7 mouse cellular contexts compared by ENCODE assay signal in the genomic region with DNA sequence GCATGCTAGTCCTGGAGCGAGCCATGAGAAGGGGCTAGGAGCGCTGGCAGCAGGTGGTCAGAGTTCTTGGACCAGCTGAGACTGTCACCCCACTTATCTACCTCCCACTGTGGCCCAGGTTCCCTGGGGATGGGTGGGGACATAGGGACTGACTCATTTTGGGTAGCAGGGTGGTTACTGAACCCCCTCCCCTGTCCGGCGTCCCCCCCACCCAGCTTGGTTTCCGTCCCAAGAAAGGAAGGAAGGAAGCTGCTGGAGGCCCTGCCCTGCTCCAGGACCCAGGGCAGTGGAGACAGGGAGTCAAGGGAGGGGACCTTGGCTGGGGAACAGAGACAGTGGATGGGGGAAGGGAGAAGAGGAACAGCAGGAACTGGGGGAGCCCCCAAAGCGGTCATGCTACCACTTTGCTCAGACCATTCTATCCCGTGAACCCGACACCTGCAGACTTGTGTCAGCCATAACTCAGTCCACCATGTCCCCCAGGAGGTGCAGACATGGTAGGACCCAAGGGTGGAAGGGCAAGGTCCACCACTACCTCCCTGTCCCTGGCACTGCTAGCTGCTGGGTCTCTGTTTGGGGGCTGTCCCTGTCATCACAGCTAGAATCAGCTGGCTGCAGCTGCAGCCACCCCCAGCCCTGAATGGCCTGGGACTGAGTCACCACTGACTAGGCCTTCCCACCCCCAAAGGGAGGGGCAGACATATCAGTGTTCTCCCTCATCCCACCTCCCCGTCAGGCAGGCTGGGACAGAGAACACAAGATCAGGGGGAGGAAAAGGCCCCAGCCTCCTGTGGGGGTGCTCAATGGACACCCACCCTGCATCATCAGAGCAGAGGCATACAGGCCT. TPM values are rescaled to one million over a fixed set of nuclear protein-coding genes. Genes with fewer than 3 reads are reported as not detected.
DNase-seq lines count a peak whose midpoint lies in the region; ATAC-seq and TF ChIP-seq lines count a peak whose summit lies in the region.

No protein-coding gene starts in this region.

- peak; percentile 77 for DNase-seq in brain, adult 2 months (ENCODE audit: low read depth, low spot score)
- DNase-seq in liver, adult 2 months (ENCODE audit: extremely low read depth, low read depth, low spot score), result no peak
- DNase-seq in urinary bladder, postnatal 10 days (ENCODE audit: low spot score), result no peak
- DNase-seq in cerebellum, adult 9-11 months, result no peak

- ATAC-seq in hindbrain, embryonic 13.5 days (ENCODE audit: low FRiP score), result no peak

- no peaks in the 10 kb centered on the region for H3K9me3 ChIP-seq in E14TG2a.4 (ENCODE audit: low read length)
- H3K9me3 ChIP-seq in hindbrain, embryonic 13.5 days, result no peaks in the 10 kb centered on the region

- H3K27me3 ChIP-seq in E14TG2a.4 (ENCODE audit: insufficient read depth, low read length), result peaks cover 20% of the 10 kb centered on the region
- H3K27me3 ChIP-seq in hindbrain, embryonic 13.5 days, result peaks cover 26% of the 10 kb centered on the region
- no peaks in the 10 kb centered on the region for H3K27me3 ChIP-seq in liver, adult 2 months (ENCODE audit: control insufficient read depth, insufficient read depth, low read length)
- H3K27me3 ChIP-seq in small intestine, adult 2 months (ENCODE audit: control insufficient read depth, insufficient read depth, low read length), result peaks cover 6% of the 10 kb centered on the region

- WGBS in hindbrain, embryonic 13.5 days, result 81% methylated on average over 7 of the region's 9 CpGs
- WGBS in liver, adult 2 months, result 82% methylated on average over 9 of the region's 9 CpGs
- 82% methylated on average over 9 of the region's 9 CpGs for WGBS in small intestine, adult 2 months

- peaks cover 18% of the 10 kb centered on the region for H3K36me3 ChIP-seq in E14TG2a.4 (ENCODE audit: insufficient read depth, low read length)
- peaks cover 8% of the 10 kb centered on the region for H3K36me3 ChIP-seq in hindbrain, embryonic 13.5 days
- peaks cover 5% of the 10 kb centered on the region; the same call in 1 of the 2 replicates for H3K36me3 ChIP-seq in liver, adult 2 months (ENCODE audit: control insufficient read depth, insufficient read depth, low read length)
- H3K36me3 ChIP-seq in small intestine, adult 2 months (ENCODE audit: control insufficient read depth, insufficient read depth, low read length), result 0 out of 2 replicates have a peak, but pooled peaks cover 1% of the 10 kb centered on the region

- TF ChIP-seq POLR2A in liver, adult 2 months (IDR thresholded peaks at IDR 0.05; ENCODE audit: extremely low read depth, insufficient read depth, low read length), result no peak
- no peak for TF ChIP-seq POLR2A in small intestine, adult 2 months (IDR thresholded peaks at IDR 0.05; ENCODE audit: low read depth, low read length)

- H3K9ac ChIP-seq in hindbrain, embryonic 13.5 days, result peak overlapping the region; percentile 43; the same call in 1 of the 2 replicates
- peak overlapping the region; percentile 66 for H3K9ac ChIP-seq in liver, adult 2 months (ENCODE audit: low read depth, low read length)

- H3K79me2 ChIP-seq in liver, adult 2 months (ENCODE audit: control insufficient read depth, insufficient read depth, low read length), result peaks cover 10% of the 10 kb centered on the region; the same call in 1 of the 2 replicates

- H3K4me3 ChIP-seq in E14TG2a.4 (replicated peaks; ENCODE audit: low read length), result peak overlapping the region; percentile 41
- H3K4me3 ChIP-seq in hindbrain, embryonic 13.5 days, result no peak overlapping the region
- H3K4me3 ChIP-seq in liver, adult 2 months (ENCODE audit: insufficient read depth, low read depth, low read length), result peak overlapping the region; percentile 35; the same call in 1 of the 2 replicates
- H3K4me3 ChIP-seq in small intestine, adult 2 months (ENCODE audit: low read depth, low read length), result peak overlapping the region; percentile 33

- no peak overlapping the region for H3K4me2 ChIP-seq in hindbrain, embryonic 13.5 days

- no peak for TF ChIP-seq CTCF in E14TG2a.4 (conservative IDR thresholded peaks at IDR 0.05; ENCODE audit: low read length)
- no peak for TF ChIP-seq CTCF in liver, adult 2 months (IDR thresholded peaks at IDR 0.05; ENCODE audit: low read depth, low read length)
- no peak for TF ChIP-seq CTCF in small intestine, adult 2 months (IDR thresholded peaks at IDR 0.05; ENCODE audit: extremely low read depth, insufficient read length, insufficient replicate concordance, low read depth, low read length)

- H3K4me1 ChIP-seq in E14TG2a.4 (replicated peaks; ENCODE audit: low read depth, low read length), result peaks cover 88% of the 10 kb centered on the region
- peaks cover 30% of the 10 kb centered on the region for H3K4me1 ChIP-seq in hindbrain, embryonic 13.5 days (replicated peaks)
- H3K4me1 ChIP-seq in liver, adult 2 months (ENCODE audit: control insufficient read depth, insufficient read depth, low read length), result no peaks in the 10 kb centered on the region
- peaks cover 8% of the 10 kb centered on the region; the same call in 1 of the 2 replicates for H3K4me1 ChIP-seq in small intestine, adult 2 months (ENCODE audit: control insufficient read depth, insufficient read depth, insufficient read length, low read length)

- peak overlapping the region; percentile 71 for H3K27ac ChIP-seq in hindbrain, embryonic 13.5 days
- H3K27ac ChIP-seq in liver, adult 2 months (replicated peaks; ENCODE audit: insufficient read depth, low read depth, low read length), result peak overlapping the region; percentile 87
- H3K27ac ChIP-seq in small intestine, adult 2 months (ENCODE audit: insufficient read depth, low read depth, low read length), result peak overlapping the region; percentile 85

RNA-seq across cellular contexts. Expression of a gene that starts 5.0 kb away (rescaled TPM):
- 32.7 and 34.3 TPM in 2 replicates for polyA plus RNA-seq in hindbrain, embryonic 13.5 days (2015; fragmentation: Nextera tagmentation; extraction: Ambion mirVana)
- total RNA-seq in liver, adult 2 months (2014; rRNA removed), result 8.8 and 13.6 TPM in 2 replicates
- 24.9 and 31.5 TPM in 2 replicates for polyA plus RNA-seq in liver, adult 2 months (2012; rRNA removed)
- 35.6 and 44.9 TPM in 2 replicates for polyA plus RNA-seq in small intestine, adult 2 months (2012; rRNA removed)

RNA-seq across cellular contexts. Expression of a gene that starts 12.6 kb away (rescaled TPM):
- polyA plus RNA-seq in hindbrain, embryonic 13.5 days (2015; fragmentation: Nextera tagmentation; extraction: Ambion mirVana), result 8.2 and 8.8 TPM in 2 replicates
- 8.1 and 9.7 TPM in 2 replicates for total RNA-seq in liver, adult 2 months (2014; rRNA removed)
- 11.3 and 11.5 TPM in 2 replicates for polyA plus RNA-seq in liver, adult 2 months (2012; rRNA removed)
- 6.0 and 7.2 TPM in 2 replicates for polyA plus RNA-seq in small intestine, adult 2 months (2012; rRNA removed)

RNA-seq across cellular contexts. Expression of a gene that starts 12.7 kb away (rescaled TPM):
- 67.9 and 76.0 TPM in 2 replicates for polyA plus RNA-seq in hindbrain, embryonic 13.5 days (2015; fragmentation: Nextera tagmentation; extraction: Ambion mirVana)
- 19.5 and 27.9 TPM in 2 replicates for total RNA-seq in liver, adult 2 months (2014; rRNA removed)
- 63.4 and 79.3 TPM in 2 replicates for polyA plus RNA-seq in liver, adult 2 months (2012; rRNA removed)
- polyA plus RNA-seq in small intestine, adult 2 months (2012; rRNA removed), result 52.8 and 83.5 TPM in 2 replicates

RNA-seq across cellular contexts. Expression of a gene that starts 13.2 kb away (rescaled TPM):
- not detected in 2 replicates for polyA plus RNA-seq in hindbrain, embryonic 13.5 days (2015; fragmentation: Nextera tagmentation; extraction: Ambion mirVana)
- not detected in 2 replicates for total RNA-seq in liver, adult 2 months (2014; rRNA removed)
- polyA plus RNA-seq in liver, adult 2 months (2012; rRNA removed), result not detected in 2 replicates
- 2.0 and 6.5 TPM in 2 replicates for polyA plus RNA-seq in small intestine, adult 2 months (2012; rRNA removed)

RNA-seq across cellular contexts. Expression of a gene that starts 24.4 kb away (rescaled TPM):
- polyA plus RNA-seq in hindbrain, embryonic 13.5 days (2015; fragmentation: Nextera tagmentation; extraction: Ambion mirVana), result 17.7 and 17.8 TPM in 2 replicates
- total RNA-seq in liver, adult 2 months (2014; rRNA removed), result 11.1 and 16.0 TPM in 2 replicates
- 67.8 and 106 TPM in 2 replicates for polyA plus RNA-seq in liver, adult 2 months (2012; rRNA removed)
- 41.1 and 85.8 TPM in 2 replicates for polyA plus RNA-seq in small intestine, adult 2 months (2012; rRNA removed)
